Mouse (Mus musculus): ENCODE data around the gene Kcnj4. TPM values are rescaled to one million over a fixed set of nuclear protein-coding genes. Genes with fewer than 3 reads are reported as not detected.
"Not testable (repeated sequence)": the region's sequence is repeated elsewhere in the genome, so short reads cannot be mapped to it uniquely, and the experiment has no call there.

The Kcnj4 gene
- total RNA-seq, 2 experiments from 2014 or later, result 207 to 223 TPM

- no peak for DNase-seq (ENCODE audit: low spot score in 2 of 2)
- intact Hi-C loops (cut with DNase I), result loop anchor here (5.0 kb wide), 1 partner anchor 42 kb away; no protein-coding TSS in a partner anchor
These were observed 34.5 kb downstream of the Kcnj4 start for GRCm38 (mm10) chr15:79470583-79470982.

DNA sequence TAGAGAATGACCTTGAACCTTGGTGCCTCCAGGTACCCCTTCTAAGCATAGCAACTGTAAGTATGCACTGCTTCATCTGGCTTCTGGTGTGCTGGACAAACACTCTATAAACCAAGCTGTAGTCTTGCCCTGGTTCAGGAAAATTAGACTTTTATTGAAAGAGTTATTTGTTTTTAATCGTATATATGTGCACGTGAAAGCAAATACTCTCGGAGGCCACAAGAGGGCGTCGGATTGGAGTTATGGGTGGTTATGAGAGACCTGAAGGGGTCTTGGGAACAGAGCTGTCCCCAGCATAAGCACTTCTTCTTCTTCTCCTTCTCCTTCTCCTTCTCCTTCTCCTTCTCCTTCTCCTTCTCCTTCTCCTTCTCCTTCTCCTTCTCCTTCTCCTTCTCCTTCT is 35.5 kb downstream of the Kcnj4 start:
- intact Hi-C loops (cut with DNase I), result loop anchor here (5.0 kb wide), 1 partner anchor 87 kb away; no protein-coding TSS in a partner anchor

GRCm38 (mm10) chr15:79466601-79467286 is 38.3 kb downstream of the Kcnj4 start:
- DNase-seq (ENCODE audit: low spot score in 2 of 2), result peak; percentile 73 to 84
- intact Hi-C loops (cut with DNase I), result loop anchor here (1.0 to 5.0 kb wide), 2 partner anchors 84 to 223 kb away; no protein-coding TSS in a partner anchor

More for the DNA sequence above, 35.5 kb downstream of the Kcnj4 start:
- no peak for DNase-seq (ENCODE audit: low spot score in 2 of 2)

DNA sequence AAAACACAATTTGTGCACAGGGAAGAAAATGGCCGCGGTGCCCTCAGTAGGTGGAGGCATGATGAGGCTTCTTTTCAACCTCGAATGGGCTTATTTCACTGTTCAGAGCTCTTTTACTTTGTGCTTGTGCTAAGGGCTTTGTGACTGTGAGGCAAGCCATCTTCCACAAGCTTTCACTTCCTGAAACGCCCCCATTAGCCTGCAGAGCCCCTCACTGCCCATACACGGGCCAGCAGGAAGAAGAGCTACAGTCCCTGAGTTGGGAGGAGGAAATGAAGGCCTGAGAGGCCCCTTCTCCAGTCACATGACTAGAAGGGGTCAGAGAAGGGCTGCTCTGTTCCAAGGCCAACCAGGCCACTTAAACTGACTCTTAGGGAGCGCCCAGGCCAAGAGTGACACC is 48.5 kb downstream of the Kcnj4 start:
- no peak for DNase-seq (ENCODE audit: low spot score in 2 of 2)
- intact Hi-C loops (cut with DNase I), result no loop called here

- DNase-seq (ENCODE audit: low spot score in 2 of 2); intact Hi-C loops (cut with DNase I): not testable (repeated sequence)
These were observed 48.9 kb downstream of the Kcnj4 start for GRCm38 (mm10) chr15:79456104-79456503.

DNA sequence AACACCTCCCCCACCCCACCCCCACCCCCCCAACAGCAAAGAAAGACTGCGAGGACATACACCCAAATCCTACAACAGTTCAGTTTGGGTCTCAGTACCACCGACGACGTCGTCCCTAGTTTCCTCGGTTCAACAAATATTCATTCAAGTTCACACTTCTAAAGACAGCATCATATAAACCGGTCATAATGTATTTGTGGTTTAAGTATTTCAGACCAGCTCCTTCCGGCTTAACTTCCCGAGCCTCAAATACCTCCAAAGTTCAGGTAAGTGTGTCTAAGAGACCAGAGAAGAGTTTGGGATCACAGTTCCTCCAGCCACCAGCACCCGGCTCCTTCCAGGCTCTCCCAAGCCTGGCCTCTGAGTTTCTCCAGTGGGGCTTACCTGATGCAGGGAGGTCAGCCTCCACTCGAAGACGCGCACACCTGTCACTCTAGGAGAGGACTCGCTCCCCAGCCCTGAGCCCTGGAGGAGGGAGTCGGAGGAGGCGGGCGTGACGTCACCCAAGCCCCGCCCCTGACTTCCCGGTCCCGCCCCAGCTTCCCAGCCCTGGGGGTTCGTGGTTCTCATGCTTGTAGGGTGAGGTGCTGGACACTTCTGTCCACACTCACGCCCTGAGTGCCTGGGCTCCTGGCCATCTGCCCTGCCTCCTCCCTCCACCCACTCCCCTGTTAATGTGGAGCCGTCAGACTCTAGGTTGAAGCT is 49.8 kb downstream of the Kcnj4 start, which contains the start of gene Csnk1e:
TSS of gene Csnk1e (minus strand) at position 461 of the 705 bp plus-strand sequence.
- no peak for DNase-seq (ENCODE audit: low spot score in 2 of 2)
- intact Hi-C loops (cut with DNase I), result no loop called here

DNA sequence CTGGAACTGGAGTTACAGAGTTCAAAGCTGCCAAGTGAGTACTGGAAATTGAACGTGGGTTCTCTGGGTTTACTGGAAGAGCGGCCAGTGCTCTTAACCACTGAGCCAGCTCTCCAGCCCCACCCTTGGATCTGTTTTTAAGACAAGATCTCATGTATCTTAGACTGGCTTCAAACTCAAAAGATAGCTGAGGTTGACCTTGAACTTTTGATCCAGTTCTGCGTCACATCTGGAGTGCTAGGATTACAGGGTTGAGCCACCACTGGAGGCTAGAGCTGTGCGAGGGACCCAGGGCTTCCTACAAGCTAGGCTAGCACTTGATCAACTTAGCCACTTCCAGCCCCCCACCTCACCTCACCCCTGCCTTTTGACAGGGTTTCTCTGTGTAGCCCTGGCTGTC is 51.2 kb downstream of the Kcnj4 start:
- no peak for DNase-seq (ENCODE audit: low spot score in 2 of 2)
- intact Hi-C loops (cut with DNase I), result no loop called here

- intact Hi-C loops (cut with DNase I), result no loop called here
- no peak for DNase-seq (ENCODE audit: low spot score in 2 of 2)
These were observed 57.0 kb downstream of the Kcnj4 start for GRCm38 (mm10) chr15:79448041-79448440.

GRCm38 (mm10) chr15:79445786-79446654 is 59.0 kb downstream of the Kcnj4 start:
- intact Hi-C loops (cut with DNase I), result no loop called here

DNA sequence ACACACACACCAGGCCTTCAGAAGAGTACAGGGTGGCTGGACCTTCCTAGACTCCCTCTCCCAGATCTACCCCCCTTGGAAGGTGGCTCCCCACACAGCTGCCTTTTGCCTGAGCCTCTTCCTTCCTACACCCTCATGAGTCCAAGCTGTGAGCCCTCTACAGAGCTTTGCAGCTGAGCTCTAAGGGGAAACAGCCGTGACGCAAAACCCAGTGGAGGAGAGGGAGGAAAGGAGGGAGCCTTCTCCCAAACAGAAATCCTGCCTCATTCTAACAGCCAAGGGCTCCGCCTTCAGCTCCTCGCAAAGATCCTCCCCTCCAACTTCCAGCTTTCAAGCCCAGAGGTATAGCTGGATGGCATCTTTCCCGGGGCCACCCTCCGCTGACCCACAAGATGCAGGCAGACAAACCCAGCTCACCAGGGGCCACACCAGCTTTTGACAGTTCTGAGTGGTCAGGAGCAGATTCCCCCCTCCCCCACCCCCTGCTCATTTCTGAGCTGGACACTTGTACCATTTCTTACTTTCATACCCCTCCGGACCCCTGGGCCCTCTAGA is 61.1 kb downstream of the Kcnj4 start:
- intact Hi-C loops (cut with DNase I), result loop anchor here (5.0 kb wide), 1 partner anchor 42 kb away; the partner anchor contains the start of gene Tmem184b
- peak; percentile 63 to 74 for DNase-seq (ENCODE audit: low spot score in 2 of 2)

More at GRCm38 (mm10) chr15:79445786-79446654, 59.0 kb downstream of the Kcnj4 start:
- DNase-seq (ENCODE audit: low spot score in 2 of 2), result no peak

DNA sequence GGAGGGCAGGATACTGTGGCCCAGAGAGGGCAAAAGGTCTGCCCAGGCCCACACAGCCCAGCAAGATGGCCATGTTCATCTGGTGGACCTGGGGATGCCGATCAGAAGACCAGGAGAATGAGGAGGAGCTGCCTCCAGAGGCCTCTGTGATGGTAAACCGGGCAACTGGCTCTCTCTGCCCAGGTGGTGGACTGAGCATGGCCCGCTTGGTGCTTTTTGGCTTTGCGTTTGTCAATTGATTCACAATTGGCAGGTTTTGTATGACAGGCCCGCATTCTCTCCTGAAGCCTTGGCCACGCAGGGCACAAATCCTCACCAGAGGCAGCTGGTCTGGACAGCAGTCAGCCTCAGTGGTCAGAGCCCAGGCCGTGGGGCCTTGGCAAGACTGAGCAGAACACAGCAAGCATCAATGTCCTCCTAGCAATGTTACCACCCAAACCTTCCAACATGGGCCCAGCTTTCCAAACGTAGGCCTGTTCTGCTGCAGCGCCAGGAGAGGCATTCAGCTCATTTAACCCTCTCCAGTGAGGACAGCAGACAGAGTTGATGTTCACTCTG is 62.0 kb downstream of the Kcnj4 start:
- DNase-seq (ENCODE audit: low spot score in 2 of 2), result peak; percentile 24 to 28
- intact Hi-C loops (cut with DNase I), result loop anchor here (5.0 kb wide), 1 partner anchor 41 kb away; the partner anchor contains the start of gene Tmem184b

GRCm38 (mm10) chr15:79442257-79442611 is 62.8 kb downstream of the Kcnj4 start:
- no peak for DNase-seq (ENCODE audit: low spot score in 2 of 2)
- intact Hi-C loops (cut with DNase I), result loop anchor here (5.0 kb wide), 1 partner anchor 40 kb away; the partner anchor contains the start of gene Tmem184b

- intact Hi-C loops (cut with DNase I), result loop anchor here (5.0 kb wide), 1 partner anchor 39 kb away; the partner anchor contains the start of gene Tmem184b
- DNase-seq (ENCODE audit: low spot score in 2 of 2), result peak; percentile 80 to 81
These were observed 63.4 kb downstream of the Kcnj4 start for GRCm38 (mm10) chr15:79441331-79442256.

GRCm38 (mm10) chr15:79440651-79441330 is 64.2 kb downstream of the Kcnj4 start:
- no peak for DNase-seq (ENCODE audit: low spot score in 2 of 2)
- intact Hi-C loops (cut with DNase I), result loop anchor here (5.0 kb wide), 1 partner anchor 38 kb away; the partner anchor contains the start of gene Tmem184b

DNA sequence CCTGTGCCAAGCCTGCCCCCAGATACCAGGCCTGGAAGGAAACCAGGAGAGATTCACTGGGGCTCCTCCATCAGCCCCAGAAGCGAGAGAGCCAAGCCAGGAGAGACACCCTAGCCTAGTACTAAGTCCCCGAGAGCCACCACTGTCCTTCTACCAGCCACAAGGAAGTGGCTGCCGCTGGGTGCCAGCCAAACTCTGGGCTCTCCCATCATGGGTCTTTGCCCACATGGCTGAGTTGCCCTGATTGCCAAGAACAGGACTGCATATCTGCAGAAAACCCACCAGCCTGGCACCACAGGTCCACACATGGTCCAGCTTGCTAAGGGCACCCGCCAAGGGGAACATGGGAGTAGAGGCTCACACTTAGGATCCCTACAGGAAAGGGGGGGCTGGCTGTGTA is 64.8 kb downstream of the Kcnj4 start:
- intact Hi-C loops (cut with DNase I), result loop anchor here (5.0 kb wide), 1 partner anchor 38 kb away; the partner anchor contains the start of gene Tmem184b
- peak; percentile 50 to 64 for DNase-seq (ENCODE audit: low spot score in 2 of 2)

DNA sequence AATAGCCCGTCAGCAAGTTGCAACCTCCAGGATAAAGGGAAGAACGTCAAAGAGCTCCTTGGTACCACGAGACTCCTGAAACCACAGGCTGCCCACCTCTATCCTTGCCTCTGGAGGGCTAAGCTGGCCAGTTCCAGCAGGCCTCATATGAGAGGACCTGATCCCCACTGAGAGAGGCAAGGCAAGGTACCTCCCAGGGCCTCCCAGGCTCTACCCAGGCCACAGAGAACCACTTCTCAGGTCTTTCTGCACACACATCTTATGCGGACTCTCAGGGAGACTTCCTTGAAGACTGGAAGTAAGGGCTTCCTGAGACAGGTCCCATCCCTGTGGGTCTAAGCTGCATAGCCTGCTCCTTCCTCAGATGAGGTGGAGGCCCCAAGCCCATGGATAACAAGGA is 65.7 kb downstream of the Kcnj4 start:
- DNase-seq (ENCODE audit: low spot score in 2 of 2), result no peak
- intact Hi-C loops (cut with DNase I), result no loop called here

- intact Hi-C loops (cut with DNase I), result no loop called here
- DNase-seq (ENCODE audit: low spot score in 2 of 2), result no peak
These were observed 66.2 kb downstream of the Kcnj4 start for GRCm38 (mm10) chr15:79438816-79439215.
